Mouse (Mus musculus) lung, embryonic 15.5 days (tissue): ENCODE results near the gene Ctf1. TPM values are rescaled to one million over a fixed set of nuclear protein-coding genes. Genes with fewer than 3 reads are reported as not detected.

Experiments used
- ATAC-seq: fragments of 200-750 bp; cut with Nextera tagmentation; 2 replicates; pipeline ENCODE4 v1.8.0; 2017; ENCODE audit warnings: moderate number of reproducible peaks, borderline replicate concordance; ENCODE audit not compliant: low FRiP score, low TSS enrichment; ENCODE audit errors: extremely low read depth
- H3K27ac ChIP-seq: fragments of 300-500 bp; sonication (generic); 2 replicates; pipeline ENCODE4 v1.5.1; 2015; ENCODE audit warnings: moderate library complexity, mild to moderate bottlenecking, inconsistent platforms
- H3K27me3 ChIP-seq: fragments of 300-500 bp; sonication (generic); 2 replicates; pipeline ENCODE4 v1.6.1; 2015; ENCODE audit warnings: inconsistent platforms
- H3K36me3 ChIP-seq: fragments of 300-500 bp; sonication (generic); 2 replicates; pipeline ENCODE4 v1.6.1; 2015; ENCODE audit warnings: inconsistent platforms
- H3K4me1 ChIP-seq: fragments of 300-500 bp; sonication (generic); 2 replicates; pipeline ENCODE4 v1.6.1; 2015; ENCODE audit warnings: inconsistent platforms
- H3K4me2 ChIP-seq: fragments of 300-500 bp; sonication (generic); 2 replicates; pipeline ENCODE4 v1.6.1; 2015; ENCODE audit warnings: inconsistent platforms, mild to moderate bottlenecking, moderate library complexity
- H3K4me3 ChIP-seq: fragments of 300-500 bp; sonication (generic); 2 replicates; pipeline ENCODE4 v1.5.1; 2015; ENCODE audit warnings: mild to moderate bottlenecking, inconsistent platforms
- H3K9ac ChIP-seq: fragments of 300-500 bp; sonication (generic); 2 replicates; pipeline ENCODE4 v1.6.1; 2015; ENCODE audit warnings: inconsistent platforms
- H3K9me3 ChIP-seq: fragments of 300-500 bp; sonication (generic); 2 replicates; pipeline ENCODE4 v1.6.1; 2016; ENCODE audit warnings: inconsistent platforms
- WGBS: fragments of 180-500 bp; shearing (Covaris S2); methylation state at CpG from one replicate; pipeline ENCODE4 v1.1.7; 2015; 5-methylcytosine and 5-hydroxymethylcytosine counted together
- microRNA counts: library from miRNA; unstranded; fragments of <30 nt; microRNA quantifications from one replicate; lab custom pipeline; 2016
- microRNA-seq: library from miRNA; unstranded; fragments of <30 nt; microRNA quantifications from one replicate; pipeline ENCODE4, GENCODE M21; 2016
- polyA plus RNA-seq: library from polyadenylated mRNA; unstranded; fragments of >200 nt; fragmentation: Nextera tagmentation; extraction: Ambion mirVana; gene quantifications from 2 replicates; pipeline ENCODE4 v1.2.1, GENCODE M21; 2015

Gene Ctf1
- polyA plus RNA-seq, 1 experiment from 2014 or later = 12.8 TPM

DNA sequence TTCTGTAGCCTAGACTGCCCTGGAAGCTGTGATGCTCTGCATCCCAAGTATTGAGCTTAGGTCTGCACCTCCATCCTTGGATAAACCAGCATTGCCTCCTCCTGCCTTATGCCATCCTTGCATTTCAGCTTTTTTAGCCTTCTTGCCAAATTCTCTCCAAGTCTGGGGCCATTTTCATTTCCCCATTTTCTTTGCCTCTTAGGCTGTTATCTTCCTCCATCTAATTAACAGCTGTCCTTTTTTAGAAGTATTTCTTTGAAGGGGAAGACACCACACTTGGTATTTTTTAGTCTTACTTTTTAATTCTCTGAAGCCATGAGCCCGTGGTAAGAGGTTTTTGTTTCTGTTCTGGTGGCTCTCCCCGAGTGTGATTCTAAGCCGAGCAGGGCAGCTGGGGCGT lies 51.1 kb downstream of the Ctf1 start:
- peaks cover 57% of the 10 kb centered on the region for H3K36me3 ChIP-seq
- H3K4me3 ChIP-seq = no peak overlapping the region
- H3K4me1 ChIP-seq = peaks cover 8% of the 10 kb centered on the region
- no peak for ATAC-seq
- H3K9ac ChIP-seq = no peak overlapping the region
- H3K27me3 ChIP-seq = no peaks in the 10 kb centered on the region
- H3K27ac ChIP-seq = no peak overlapping the region
- WGBS = 87% methylated on average over 4 of the region's 4 CpGs
- no peaks in the 10 kb centered on the region for H3K9me3 ChIP-seq
- no peak overlapping the region for H3K4me2 ChIP-seq

- Histone ChIP-seq H3K4me3 (no peak overlapping the region), H3K36me3 (peaks cover 52% of the 10 kb centered on the region), H3K27ac (no peak overlapping the region), H3K9me3 (no peaks in the 10 kb centered on the region), H3K4me2 (no peak overlapping the region), H3K9ac (no peak overlapping the region), H3K4me1 (peaks cover 11% of the 10 kb centered on the region), H3K27me3 (no peaks in the 10 kb centered on the region)
- ATAC-seq = no peak
- WGBS = 89% methylated on average over 2 of the region's 2 CpGs
These were observed 53.2 kb downstream of the Ctf1 start for GRCm38 (mm10) chr7:127765756-127766155.

DNA sequence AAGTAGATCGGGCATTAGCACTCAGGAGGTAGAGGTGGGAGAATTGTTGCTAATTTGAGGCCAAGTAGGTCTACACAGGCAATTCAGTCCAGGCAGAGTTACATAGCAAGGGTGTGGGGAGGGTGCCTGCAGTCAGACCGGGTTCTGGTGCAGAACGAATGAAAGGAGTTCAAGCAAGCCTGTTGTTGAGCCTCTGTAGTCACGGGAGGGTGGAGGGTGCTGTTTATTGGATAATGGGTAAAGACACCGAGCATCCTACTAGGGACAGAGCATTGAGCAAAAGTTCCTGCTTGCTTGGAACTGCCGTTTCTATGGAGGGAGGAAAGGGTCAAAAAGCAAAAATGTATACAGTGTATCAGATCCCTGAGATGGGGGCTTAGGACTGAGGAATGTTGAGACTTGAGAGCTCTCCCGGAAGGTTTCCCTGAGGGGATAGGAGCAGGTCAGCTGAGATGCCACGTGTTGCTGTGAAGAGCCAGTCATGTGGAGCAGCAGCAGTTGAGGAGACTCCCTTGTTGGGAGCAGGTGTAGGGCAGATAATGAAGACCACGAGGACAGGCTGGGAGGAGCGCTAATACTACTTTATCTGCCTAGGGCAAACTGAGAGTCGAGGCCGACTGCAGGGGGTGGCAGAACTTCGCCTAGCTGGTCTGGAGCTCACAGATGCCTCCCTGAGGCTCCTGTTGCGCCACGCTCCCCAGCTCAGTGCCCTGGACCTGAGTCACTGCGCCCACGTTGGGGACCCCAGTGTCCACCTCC lies 54.5 kb downstream of the Ctf1 start:
- no peaks in the 10 kb centered on the region for H3K27me3 ChIP-seq
- H3K36me3 ChIP-seq = peaks cover 52% of the 10 kb centered on the region
- H3K27ac ChIP-seq = no peak overlapping the region
- 77% methylated on average over 17 of the region's 17 CpGs for WGBS
- H3K4me3 ChIP-seq = no peak overlapping the region
- no peak overlapping the region for H3K9ac ChIP-seq
- no peak for ATAC-seq
- peaks cover 19% of the 10 kb centered on the region for H3K4me1 ChIP-seq
- H3K4me2 ChIP-seq = no peak overlapping the region
- H3K9me3 ChIP-seq = no peaks in the 10 kb centered on the region

MicroRNA genes within 50 kb of the gene (microRNA counts, 519-probe panel; counts per million panel counts)
- microRNA mmu-miR-762 (lab: Ali Mortazavi, UCI) = 2,524 counts per million, percentile 53 among the panel's probes with 10 or more counts

Small RNAs within 50 kb of the gene (microRNA-seq; reads per million reads assigned to microRNA genes)
- gene Mir762 = not detected

Other genes with a start within 250 kb of the Ctf1 start
- gene Fbrs, start 233.5 kb upstream of the Ctf1 start, polyA plus RNA-seq = 12.2 and 13.3 TPM in 2 replicates
- 51.2 and 63.7 TPM in 2 replicates for gene Srcap, start 200.8 kb upstream of the Ctf1 start, polyA plus RNA-seq
- 13.8 and 15.4 TPM in 2 replicates for gene Gm42715, start 193.2 kb upstream of the Ctf1 start, polyA plus RNA-seq
- gene Tmem265, start 151.3 kb upstream of the Ctf1 start, polyA plus RNA-seq = 4.7 and 7.7 TPM in 2 replicates
- gene Phkg2, start 139.4 kb upstream of the Ctf1 start, polyA plus RNA-seq = 34.0 and 40.5 TPM in 2 replicates
- gene Ccdc189, start 124.1 kb upstream of the Ctf1 start, polyA plus RNA-seq = 12.8 and 15.7 TPM in 2 replicates
- gene Rnf40, start 124.0 kb upstream of the Ctf1 start, polyA plus RNA-seq = 46.9 and 49.0 TPM in 2 replicates
- gene Zfp629, start 96.9 kb upstream of the Ctf1 start, polyA plus RNA-seq = 12.1 and 12.2 TPM in 2 replicates
- 62.3 and 70.1 TPM in 2 replicates for gene Bcl7c, start 3.8 kb upstream of the Ctf1 start, polyA plus RNA-seq
- gene Ctf2, start 19.4 kb downstream of the Ctf1 start, polyA plus RNA-seq = 0.16 and 0.29 TPM in 2 replicates
- gene Fbxl19, start 31.8 kb downstream of the Ctf1 start, polyA plus RNA-seq = 4.3 and 5.1 TPM in 2 replicates
- gene Orai3, start 57.1 kb downstream of the Ctf1 start, polyA plus RNA-seq = 27.2 and 30.7 TPM in 2 replicates
- gene Setd1a, start 63.9 kb downstream of the Ctf1 start, polyA plus RNA-seq = 23.3 and 24.7 TPM in 2 replicates
- not detected in 2 replicates for gene Gm49388, start 72.9 kb downstream of the Ctf1 start, polyA plus RNA-seq
- 21.1 and 24.3 TPM in 2 replicates for gene Hsd3b7, start 87.9 kb downstream of the Ctf1 start, polyA plus RNA-seq
- 42.1 and 43.2 TPM in 2 replicates for gene Stx4a, start 111.6 kb downstream of the Ctf1 start, polyA plus RNA-seq
- 1.3 and 1.9 TPM in 2 replicates for gene Stx1b, start 111.8 kb downstream of the Ctf1 start, polyA plus RNA-seq
- gene Zfp646, start 163.5 kb downstream of the Ctf1 start, polyA plus RNA-seq = 11.0 and 11.3 TPM in 2 replicates
- gene Zfp668, start 164.1 kb downstream of the Ctf1 start, polyA plus RNA-seq = 17.9 and 21.3 TPM in 2 replicates
- 1.1 and 1.4 TPM in 2 replicates for gene Prss53, start 178.2 kb downstream of the Ctf1 start, polyA plus RNA-seq
- not detected in 2 replicates for gene Gm21974, start 182.7 kb downstream of the Ctf1 start, polyA plus RNA-seq
- gene Vkorc1, start 182.9 kb downstream of the Ctf1 start, polyA plus RNA-seq = 150 and 156 TPM in 2 replicates
- 134 and 142 TPM in 2 replicates for gene Bckdk, start 191.3 kb downstream of the Ctf1 start, polyA plus RNA-seq
- gene Kat8, start 199.8 kb downstream of the Ctf1 start, polyA plus RNA-seq = 39.5 and 44.3 TPM in 2 replicates
- gene Prss8, start 217.4 kb downstream of the Ctf1 start, polyA plus RNA-seq = 80.0 and 84.5 TPM in 2 replicates
- gene Prss36, start 234.0 kb downstream of the Ctf1 start, polyA plus RNA-seq = 11.8 and 13.1 TPM in 2 replicates